Mouse (Mus musculus): ENCODE data around the gene Frzb.

DNA sequence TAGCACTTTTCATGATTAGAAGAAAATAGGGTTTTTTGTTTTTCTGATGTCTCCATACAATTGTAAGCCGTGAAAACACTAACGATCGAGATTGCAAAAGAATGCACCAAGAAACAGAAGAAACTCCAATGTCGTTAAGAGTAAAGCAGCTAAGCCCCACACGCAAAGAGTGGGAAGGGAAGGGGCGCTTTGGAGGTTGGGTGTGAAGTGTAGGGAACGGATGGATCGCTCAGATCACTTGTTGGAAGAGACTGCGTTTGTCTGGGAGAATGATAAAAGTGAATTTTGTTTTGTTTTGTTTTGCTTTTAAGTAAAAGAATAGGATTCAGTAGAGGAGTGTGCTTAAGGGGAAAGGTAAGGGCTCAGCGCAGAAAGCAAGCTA, 1.5 kb downstream of the Frzb start:
- TF ChIP-seq CTCF (conservative IDR thresholded peaks at IDR 0.05; ENCODE audit: low read length) (no peak), POU5F1 (IDR thresholded peaks at IDR 0.05; ENCODE audit: borderline replicate concordance, low read length) (no peak), NANOG (IDR thresholded peaks at IDR 0.05; ENCODE audit: borderline replicate concordance, low read length) (no peak)

Data from E14TG2a.4 (cell line).